Mouse (Mus musculus) adrenal gland (tissue): ENCODE data around the gene Apoa2.

Experiments
- intact Hi-C: fragments of 180-260 bp; cut with DNase I; formaldehyde crosslinking; loops from one replicate; pipeline ENCODE4 v1.15.1; 2025
- long read RNA-seq, 2 experiments: library from polyadenylated mRNA; unstranded; transcript quantifications; one replicate each; pipeline ENCODE4 v2.0.0; 2020; ENCODE audit warnings: borderline replicate concordance in 1 of 2; ENCODE audit not compliant: insufficient replicate concordance in 1 of 2

Apoa2 gene
- long read RNA-seq, experiment 1, partial matches to known transcripts, result 0 of 1 reads
- long read RNA-seq, experiment 1, other reads (novel, unspliced or antisense), result 1 of 1 reads
- long read RNA-seq, experiment 2, partial matches to known transcripts, result 0 of 1 reads
- long read RNA-seq, experiment 2, other reads (novel, unspliced or antisense), result 1 of 1 reads

- intact Hi-C loops, result loop anchor here (2.0 kb wide), 1 partner anchor 14 kb away; no protein-coding TSS in a partner anchor
These were observed at the start of gene Apoa2 for GRCm38 (mm10) chr1:171224857-171225256. Gene Apoa2 (plus strand): TSS chr1:171225054.

- intact Hi-C loops, result no loop called here
These were observed 45.2 kb upstream of the Apoa2 start for GRCm38 (mm10) chr1:171179487-171180171.

GRCm38 (mm10) chr1:171183025-171183424 is 41.8 kb upstream of the Apoa2 start:
- intact Hi-C loops, result no loop called here

- intact Hi-C loops, result no loop called here
These were observed 41.2 kb upstream of the Apoa2 start for GRCm38 (mm10) chr1:171183620-171184019.

GRCm38 (mm10) chr1:171184314-171184713 is 40.5 kb upstream of the Apoa2 start:
- intact Hi-C loops, result no loop called here

GRCm38 (mm10) chr1:171185655-171186054 is 39.2 kb upstream of the Apoa2 start:
- intact Hi-C loops, result no loop called here

GRCm38 (mm10) chr1:171187851-171188700 is 36.8 kb upstream of the Apoa2 start:
- intact Hi-C loops, result no loop called here

- intact Hi-C loops, result no loop called here
These were observed 35.8 kb upstream of the Apoa2 start for GRCm38 (mm10) chr1:171189046-171189445.

GRCm38 (mm10) chr1:171189476-171190114 is 35.3 kb upstream of the Apoa2 start:
- intact Hi-C loops, result no loop called here

GRCm38 (mm10) chr1:171190832-171191231 is 34.0 kb upstream of the Apoa2 start:
- intact Hi-C loops, result no loop called here

- intact Hi-C loops, result no loop called here
These were observed 32.6 kb upstream of the Apoa2 start for GRCm38 (mm10) chr1:171192283-171192682.

- intact Hi-C loops, result no loop called here
These were observed 31.6 kb upstream of the Apoa2 start for GRCm38 (mm10) chr1:171193093-171193840.

GRCm38 (mm10) chr1:171193911-171194830 is 30.7 kb upstream of the Apoa2 start:
- intact Hi-C loops, result no loop called here

- intact Hi-C loops, result no loop called here
These were observed 29.6 kb upstream of the Apoa2 start for GRCm38 (mm10) chr1:171195046-171195822.

- intact Hi-C loops, result no loop called here
These were observed 28.9 kb upstream of the Apoa2 start, which contains the start of gene Pcp4l1 for GRCm38 (mm10) chr1:171195887-171196397. Gene Pcp4l1 (minus strand): TSS chr1:171196268.

GRCm38 (mm10) chr1:171199532-171199931 is 25.3 kb upstream of the Apoa2 start:
- intact Hi-C loops, result no loop called here

- intact Hi-C loops, result no loop called here
These were observed 24.1 kb upstream of the Apoa2 start for GRCm38 (mm10) chr1:171200769-171201168.

- intact Hi-C loops, result no loop called here
These were observed 21.2 kb upstream of the Apoa2 start for GRCm38 (mm10) chr1:171203471-171204248.
